Mouse (Mus musculus) ES-E14 (cell line): ENCODE measurements at regions not wholly inside any gene's neighbourhood (a gene's known extent, or its start where the extent isn't known, plus 50 kb on each side); places are given as distances from the start of the nearest gene placed in this dataset.

Source experiments
- DNase-seq: peaks from one replicate; pipeline ENCODE4 v3.0.0-alpha.2; 2013; ENCODE audit warnings: low read depth, low spot score
- H3K27ac ChIP-seq: 2 replicates; pipeline ENCODE4 v1.5.1; 2012; ENCODE audit warnings: low read depth, mild to moderate bottlenecking, low read length, moderate library complexity, mixed read lengths; ENCODE audit not compliant: poor library complexity, insufficient read depth, severe bottlenecking
- H3K36me3 ChIP-seq: 2 replicates; pipeline ENCODE4 v1.6.1; 2012; ENCODE audit warnings: mild to moderate bottlenecking, low read length, moderate library complexity, mixed read lengths; ENCODE audit not compliant: control insufficient read depth, poor library complexity, insufficient read depth, severe bottlenecking
- H3K4me1 ChIP-seq, 2 experiments: fragments of 150-350 bp in 1 of 2; sonication (generic) in 1 of 2; 2 replicates each; pipeline ENCODE4 v1.6.1; 2012; ENCODE audit warnings: low read length in 2 of 2, mild to moderate bottlenecking in 1 of 2, mixed read lengths in 1 of 2; ENCODE audit not compliant: control insufficient read depth in 2 of 2, insufficient read depth in 2 of 2, poor library complexity in 1 of 2
- H3K4me3 ChIP-seq, 2 experiments: fragments of 150-350 bp in 1 of 2; sonication (generic) in 1 of 2; 2 replicates each; pipeline ENCODE4 v1.5.1; 2012; ENCODE audit warnings: low read length in 2 of 2, low read depth in 1 of 2, mild to moderate bottlenecking in 1 of 2, mixed read lengths in 1 of 2; ENCODE audit not compliant: insufficient read depth in 1 of 2, poor library complexity in 1 of 2, severe bottlenecking in 1 of 2
- H3K9ac ChIP-seq: 2 replicates; pipeline ENCODE4 v1.6.1; 2012; ENCODE audit warnings: low read depth, mild to moderate bottlenecking, low read length, mixed read lengths; ENCODE audit not compliant: poor library complexity, insufficient read depth, severe bottlenecking
- H3K9me3 ChIP-seq: fragments of 150-350 bp; sonication (generic); 2 replicates; pipeline ENCODE4 v1.6.1; 2012; ENCODE audit warnings: low read depth, mild to moderate bottlenecking, low read length; ENCODE audit not compliant: control insufficient read depth, insufficient read depth
- CHD2 ChIP-seq: IDR thresholded peaks from 2 replicates; pipeline ENCODE4 v1.6.1; 2014; ENCODE audit warnings: mild to moderate bottlenecking, low read depth, low read length, inconsistent platforms
- HCFC1 ChIP-seq: IDR thresholded peaks from 2 replicates; pipeline ENCODE4 v1.6.1; 2012; ENCODE audit warnings: low read length, inconsistent platforms, borderline replicate concordance; ENCODE audit not compliant: insufficient read depth
- MAFK ChIP-seq: IDR thresholded peaks from 2 replicates; pipeline ENCODE4 v1.6.1; 2014; ENCODE audit warnings: mild to moderate bottlenecking, low read depth, low read length, inconsistent platforms; ENCODE audit not compliant: insufficient read depth
- ZC3H11A ChIP-seq: IDR thresholded peaks from 2 replicates; pipeline ENCODE4 v1.6.1; 2012; ENCODE audit warnings: low read depth, mild to moderate bottlenecking, inconsistent platforms, low read length, borderline replicate concordance
- ZNF384 ChIP-seq: IDR thresholded peaks from 2 replicates; pipeline ENCODE4 v1.6.1; 2012; ENCODE audit warnings: low read depth, low read length, inconsistent platforms
- in situ Hi-C, 2 experiments: fragments of 600-800 bp; cut with MboI; formaldehyde crosslinking; loops; one replicate each; pipeline ENCODE4 v1.15.1; 2025; ENCODE audit warnings: low sequenced_read_pairs in 2 of 2, inconsistent platforms in 1 of 2; ENCODE audit not compliant: unreplicated experiment in 2 of 2

DNA sequence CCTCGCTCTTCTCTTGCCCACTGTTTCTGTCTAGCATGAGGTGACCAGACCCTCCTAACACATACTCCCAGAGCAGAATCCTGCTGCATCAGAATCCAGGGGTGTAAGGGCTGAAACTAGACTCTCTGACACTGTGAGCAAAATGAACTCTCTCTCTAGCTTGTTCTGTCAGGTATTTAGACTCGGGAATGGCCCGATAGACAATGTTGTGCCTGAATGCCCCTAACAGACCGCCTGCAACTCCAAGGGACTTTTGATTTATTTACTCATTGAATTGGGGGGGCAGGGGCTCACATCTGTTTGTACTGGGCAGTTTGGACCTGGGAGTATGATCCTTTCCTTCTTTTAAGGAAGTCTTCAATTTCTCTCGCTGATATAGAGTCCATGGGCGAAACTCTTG is 469.3 kb upstream of the Trpc7 start:
- Histone ChIP-seq H3K36me3 (no peaks in the 10 kb centered on the region), H3K4me3 (no peak overlapping the region), H3K27ac (no peak overlapping the region), H3K4me1 (peaks cover 11 to 22% of the 10 kb centered on the region in 2 experiments; a peak in 3 of 4 replicates), H3K9ac (no peak overlapping the region), H3K9me3 (no peaks in the 10 kb centered on the region)
- DNase-seq: no peak
- TF ChIP-seq ZC3H11A: no peak
- TF ChIP-seq ZNF384: no peak
- no peak for TF ChIP-seq CHD2
- TF ChIP-seq HCFC1: no peak
- no peak for TF ChIP-seq MAFK
- in situ Hi-C loops: no loop called here

DNA sequence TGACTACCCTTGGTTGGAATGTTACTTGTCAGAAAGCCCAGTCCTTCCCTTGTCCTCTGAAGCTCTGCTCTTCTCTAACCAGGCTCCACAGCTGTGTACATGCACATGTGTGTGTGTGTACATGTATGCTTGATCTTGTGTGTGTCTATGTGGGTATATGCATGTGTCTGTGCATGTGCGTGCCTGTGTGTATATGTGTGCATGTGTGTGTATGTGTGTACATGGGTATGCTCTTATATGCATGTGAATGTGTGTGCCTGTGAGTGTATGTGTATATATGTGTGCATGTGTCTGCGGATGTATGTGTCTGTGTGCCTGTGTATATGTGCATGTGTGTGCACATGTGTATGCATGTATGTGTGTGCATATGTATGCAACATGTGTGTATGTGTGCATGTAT is 468.6 kb upstream of the Trpc7 start:
- in situ Hi-C loops: no loop called here
- TF ChIP-seq HCFC1 (no peak), MAFK (no peak), ZNF384 (no peak), CHD2 (no peak), ZC3H11A (no peak)
- DNase-seq: no peak

DNA sequence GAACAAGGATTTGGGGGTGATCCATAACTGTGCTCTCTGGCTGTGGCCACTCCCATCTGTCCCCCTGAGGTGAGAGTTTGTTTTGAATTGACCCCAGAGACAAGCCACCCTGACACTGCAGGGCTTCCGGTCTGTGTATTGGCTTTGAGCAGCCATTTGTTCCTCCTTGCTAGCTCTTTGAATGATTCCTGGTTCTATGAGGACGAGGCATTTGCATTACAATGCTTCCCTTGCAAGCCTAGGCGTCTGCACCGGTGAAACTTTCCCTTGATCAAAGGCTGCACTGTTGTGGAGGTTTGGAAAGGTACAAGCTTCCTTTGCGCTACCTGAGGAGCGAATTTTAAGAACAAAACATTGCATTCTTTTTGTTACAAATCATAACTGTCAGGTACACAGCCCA is 466.8 kb upstream of the Trpc7 start:
- in situ Hi-C loops: no loop called here
- DNase-seq: peak; percentile 71
- Histone ChIP-seq H3K4me3 (no peak overlapping the region), H3K9me3 (no peaks in the 10 kb centered on the region), H3K4me1 (peaks cover 12 to 24% of the 10 kb centered on the region in 2 experiments; a peak in 3 of 4 replicates), H3K27ac (peak overlapping the region; percentile 63; the same call in 1 of the 2 replicates), H3K9ac (no peak overlapping the region), H3K36me3 (no peaks in the 10 kb centered on the region)
- no peak for TF ChIP-seq HCFC1
- TF ChIP-seq ZNF384: no peak
- no peak for TF ChIP-seq ZC3H11A
- no peak for TF ChIP-seq MAFK
- TF ChIP-seq CHD2: no peak

More for the DNA sequence above, 468.6 kb upstream of the Trpc7 start:
- Histone ChIP-seq H3K9ac (no peak overlapping the region), H3K4me1 (peaks cover 12 to 21% of the 10 kb centered on the region in 2 experiments; a peak in 3 of 4 replicates), H3K36me3 (no peaks in the 10 kb centered on the region), H3K27ac (no peak overlapping the region), H3K4me3 (no peak overlapping the region), H3K9me3 (no peaks in the 10 kb centered on the region)

DNA sequence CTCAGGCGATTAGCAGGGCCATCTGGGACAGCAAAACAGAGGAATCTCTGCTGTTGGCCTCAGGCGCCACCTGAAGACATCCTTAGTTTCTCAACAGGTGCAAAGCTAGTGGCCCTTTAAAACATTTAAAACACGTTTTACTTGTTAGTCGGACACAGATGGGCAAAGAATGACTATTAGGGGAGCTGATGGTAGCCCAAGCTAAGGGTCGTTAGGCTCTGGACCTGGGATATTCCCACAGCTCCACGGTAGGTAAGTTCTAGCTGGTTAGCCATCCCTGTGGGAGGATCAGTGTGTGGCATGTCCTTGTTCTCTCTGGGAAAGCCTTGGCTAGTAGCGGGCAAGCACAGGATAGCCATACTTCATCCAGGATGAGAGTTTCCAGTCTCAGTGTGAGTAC is 465.5 kb upstream of the Trpc7 start:
- Histone ChIP-seq H3K4me1 (peaks cover 12 to 30% of the 10 kb centered on the region in 2 experiments; a peak in 3 of 4 replicates), H3K9me3 (no peaks in the 10 kb centered on the region), H3K4me3 (no peak overlapping the region), H3K27ac (no peak overlapping the region), H3K9ac (no peak overlapping the region), H3K36me3 (no peaks in the 10 kb centered on the region)
- in situ Hi-C loops: no loop called here
- no peak for DNase-seq
- no peak for TF ChIP-seq ZNF384
- no peak for TF ChIP-seq MAFK
- TF ChIP-seq HCFC1: no peak
- no peak for TF ChIP-seq ZC3H11A
- TF ChIP-seq CHD2: no peak

DNA sequence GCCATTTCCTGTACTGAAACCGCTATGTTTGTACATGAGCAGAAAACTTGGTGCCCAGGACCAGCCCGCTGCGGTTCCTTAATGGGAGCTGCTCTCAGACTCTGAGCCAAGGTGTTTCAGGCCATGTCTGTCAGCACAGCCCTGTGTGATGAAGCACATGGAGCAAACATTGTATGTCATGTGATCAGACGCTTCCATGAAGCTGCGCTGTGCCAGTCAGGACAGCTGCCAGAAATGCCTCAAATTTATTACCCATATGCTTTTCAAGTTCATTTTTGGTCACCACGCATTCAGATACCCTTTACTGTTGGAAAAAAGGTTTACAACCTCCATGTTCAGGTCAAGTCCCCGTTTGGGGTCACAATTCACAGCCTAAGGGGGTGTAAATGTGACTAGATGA is 458.8 kb upstream of the Trpc7 start:
- in situ Hi-C loops: no loop called here
- Histone ChIP-seq H3K36me3 (no peaks in the 10 kb centered on the region), H3K9me3 (no peaks in the 10 kb centered on the region), H3K27ac (no peak overlapping the region), H3K9ac (no peak overlapping the region), H3K4me1 (peaks cover 0 to 9% of the 10 kb centered on the region in 2 experiments; a peak in 1 of 4 replicates), H3K4me3 (no peak overlapping the region)
- no peak for DNase-seq
- TF ChIP-seq HCFC1 (no peak), CHD2 (no peak), ZNF384 (no peak), MAFK (no peak), ZC3H11A (no peak)
